Mouse (Mus musculus): ENCODE measurements around the gene Cenpe. TPM values are rescaled to one million over a fixed set of nuclear protein-coding genes. Genes with fewer than 3 reads are reported as not detected.
"Not testable (repeated sequence)": the region's sequence is repeated elsewhere in the genome, so short reads cannot be mapped to it uniquely, and the experiment has no call there.

The Cenpe gene
- 147 and 153 TPM in 2 replicates for total RNA-seq (2015; ENCODE audit: low replicate concordance)
- 142 and 167 TPM in 2 replicates for total RNA-seq (2017; ENCODE audit: low replicate concordance)

GRCm38 (mm10) chr3:135211805-135212657, at the start of gene Cenpe:
TSS of gene Cenpe (plus strand) at chr3:135212537.
- peak; percentile 92 for ATAC-seq (replicated peaks; ENCODE audit: low FRiP score, poor library complexity, severe bottlenecking)

- ATAC-seq (replicated peaks; ENCODE audit: low FRiP score, poor library complexity, severe bottlenecking) = no peak
Observed at GRCm38 (mm10) chr3:135171898-135172446, 40.4 kb upstream of the Cenpe start.

GRCm38 (mm10) chr3:135191861-135192260, 20.5 kb upstream of the Cenpe start:
- no peak for ATAC-seq (replicated peaks; ENCODE audit: low FRiP score, poor library complexity, severe bottlenecking)

GRCm38 (mm10) chr3:135198051-135198450, 14.3 kb upstream of the Cenpe start:
- not testable (repeated sequence) for ATAC-seq (replicated peaks; ENCODE audit: low FRiP score, poor library complexity, severe bottlenecking)

- no peak for ATAC-seq (replicated peaks; ENCODE audit: low FRiP score, poor library complexity, severe bottlenecking)
Observed at GRCm38 (mm10) chr3:135200409-135201303, 11.7 kb upstream of the Cenpe start.

GRCm38 (mm10) chr3:135206621-135207020, 5.7 kb upstream of the Cenpe start:
- ATAC-seq (replicated peaks; ENCODE audit: low FRiP score, poor library complexity, severe bottlenecking) = no peak

- ATAC-seq (replicated peaks; ENCODE audit: low FRiP score, poor library complexity, severe bottlenecking) = peak; percentile 75
Observed at GRCm38 (mm10) chr3:135212658-135213350, 467 bp downstream of the Cenpe start.

GRCm38 (mm10) chr3:135232058-135232457, 19.7 kb downstream of the Cenpe start:
- ATAC-seq (replicated peaks; ENCODE audit: low FRiP score, poor library complexity, severe bottlenecking) = no peak

GRCm38 (mm10) chr3:135232462-135232861, 20.1 kb downstream of the Cenpe start:
- ATAC-seq (replicated peaks; ENCODE audit: low FRiP score, poor library complexity, severe bottlenecking) = no peak

- no peak for ATAC-seq (replicated peaks; ENCODE audit: low FRiP score, poor library complexity, severe bottlenecking)
Observed at GRCm38 (mm10) chr3:135245733-135246132, 33.4 kb downstream of the Cenpe start.

GRCm38 (mm10) chr3:135246828-135247227, 34.5 kb downstream of the Cenpe start:
- ATAC-seq (replicated peaks; ENCODE audit: low FRiP score, poor library complexity, severe bottlenecking) = no peak

GRCm38 (mm10) chr3:135249104-135249503, 36.8 kb downstream of the Cenpe start:
- peak; percentile 69 for ATAC-seq (replicated peaks; ENCODE audit: low FRiP score, poor library complexity, severe bottlenecking)

GRCm38 (mm10) chr3:135251825-135252224, 39.5 kb downstream of the Cenpe start:
- ATAC-seq (replicated peaks; ENCODE audit: low FRiP score, poor library complexity, severe bottlenecking) = no peak

- ATAC-seq (replicated peaks; ENCODE audit: low FRiP score, poor library complexity, severe bottlenecking) = no peak
Observed at GRCm38 (mm10) chr3:135254784-135255183, 42.4 kb downstream of the Cenpe start.

- ATAC-seq (replicated peaks; ENCODE audit: low FRiP score, poor library complexity, severe bottlenecking) = no peak
Observed at GRCm38 (mm10) chr3:135258919-135259318, 46.6 kb downstream of the Cenpe start.

GRCm38 (mm10) chr3:135260233-135260632, 47.9 kb downstream of the Cenpe start:
- no peak for ATAC-seq (replicated peaks; ENCODE audit: low FRiP score, poor library complexity, severe bottlenecking)

GRCm38 (mm10) chr3:135268616-135269015, 56.3 kb downstream of the Cenpe start:
- ATAC-seq (replicated peaks; ENCODE audit: low FRiP score, poor library complexity, severe bottlenecking) = no peak

- ATAC-seq (replicated peaks; ENCODE audit: low FRiP score, poor library complexity, severe bottlenecking) = no peak
Observed at GRCm38 (mm10) chr3:135269391-135269990, 57.2 kb downstream of the Cenpe start.

GRCm38 (mm10) chr3:135272627-135273026, 60.3 kb downstream of the Cenpe start:
- no peak for ATAC-seq (replicated peaks; ENCODE audit: low FRiP score, poor library complexity, severe bottlenecking)

All from erythroblast, adult 5-6 weeks (primary cell).